Mouse (Mus musculus) liver, embryonic 14.5 days (tissue): Measurements from ENCODE around the gene Gbf1.

Source experiments
- CTCF ChIP-seq: IDR thresholded peaks from 2 replicates; pipeline ENCODE4 v1.5.1; 2016; ENCODE audit warnings: antibody characterized with exemption, low read depth, control low read depth
- EP300 ChIP-seq: IDR thresholded peaks from 2 replicates; pipeline ENCODE4 v1.6.1; 2016; ENCODE audit warnings: antibody characterized with exemption, low read depth

DNA sequence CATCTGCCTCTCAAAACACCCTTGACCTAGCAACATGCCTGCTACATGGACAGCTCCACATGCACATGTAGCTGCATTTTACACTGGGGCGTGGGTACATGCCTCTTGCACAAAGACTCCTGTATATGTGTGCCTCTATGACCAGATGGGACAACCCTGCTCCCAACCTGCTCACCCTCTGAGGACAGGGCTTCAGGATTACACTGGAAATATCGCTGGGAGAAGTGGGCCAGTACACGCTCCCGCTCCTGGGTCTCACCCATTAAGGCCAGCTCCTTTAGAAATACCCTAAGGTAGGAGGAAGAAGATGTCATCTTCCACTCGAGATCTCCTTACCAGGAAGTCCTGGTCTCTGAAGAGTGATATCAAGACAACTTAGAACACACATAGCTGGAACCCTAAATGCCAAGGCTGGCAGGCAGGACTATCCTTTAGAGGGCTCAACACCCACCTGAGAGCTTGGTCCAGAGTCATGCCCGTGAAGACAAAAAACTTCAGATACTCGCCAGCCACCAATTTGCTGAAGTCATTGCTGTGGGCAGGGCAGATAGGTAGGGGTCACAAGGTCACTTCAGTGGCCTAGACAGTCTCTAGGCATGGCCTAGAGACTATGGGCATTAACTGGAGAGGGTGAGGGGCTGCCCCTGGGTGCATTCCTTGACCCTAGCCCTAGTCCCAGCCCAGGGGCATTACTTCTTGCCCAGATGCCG lies 167.9 kb downstream of the Gbf1 start:
- TF ChIP-seq CTCF = no peak
- no peak for TF ChIP-seq EP300
